Mouse (Mus musculus) cortical plate, adult 2 months (tissue): ENCODE measurements at regions not wholly inside any gene's neighbourhood (a gene's known extent, or its start where the extent isn't known, plus 50 kb on each side); places are given as distances from the start of the nearest gene placed in this dataset.

ENCODE experiments used
- CTCF ChIP-seq: fragments of 200-500 bp; IDR thresholded peaks from 2 replicates; pipeline ENCODE4 v1.5.1; 2011; ENCODE audit warnings: mild to moderate bottlenecking, control low read depth, low read length; ENCODE audit not compliant: insufficient read depth; ENCODE audit errors: extremely low read depth
- POLR2A ChIP-seq: fragments of 200-500 bp; IDR thresholded peaks from 2 replicates; pipeline ENCODE4 v1.6.1; 2011; ENCODE audit warnings: mild to moderate bottlenecking, low read length, control low read depth; ENCODE audit not compliant: insufficient read depth; ENCODE audit errors: extremely low read depth

GRCm38 (mm10) chr6:14522742-14523141 lies 232.3 kb downstream of the Ppp1r3a start:
- TF ChIP-seq POLR2A: no peak
- TF ChIP-seq CTCF: peak; percentile 56
